Mouse (Mus musculus) neural tube, embryonic 10.5 days (tissue): ENCODE data around the gene Sde2.

Experiments used
- DNase-seq: peaks from one replicate; pipeline ENCODE4 v3.0.0-alpha.2; 2017; ENCODE audit warnings: low spot score; ENCODE audit errors: extremely low spot score

Gene Sde2

DNA sequence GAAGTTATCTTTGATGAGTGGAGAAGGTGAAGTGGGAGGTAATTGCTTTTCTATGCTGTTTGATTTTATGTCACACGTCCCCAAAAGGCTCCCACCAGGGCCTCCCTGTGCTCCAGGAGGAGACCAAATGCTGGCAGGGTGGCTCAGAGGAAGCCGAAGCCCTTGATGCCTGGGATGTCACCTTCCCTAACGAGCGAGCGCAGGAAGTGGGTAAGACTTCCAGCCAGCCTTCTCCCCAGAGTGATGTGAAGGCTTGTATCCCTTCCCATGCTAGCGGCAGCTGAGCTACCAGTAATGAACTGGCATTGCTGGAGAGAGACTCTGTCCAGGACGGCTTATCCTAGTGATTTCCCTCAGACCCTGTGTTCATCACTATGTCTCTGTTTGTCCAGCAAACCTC lies 32.8 kb downstream of the Sde2 start:
- no peak for DNase-seq

- no peak for DNase-seq
Observed at GRCm38 (mm10) chr1:180884484-180884883, 33.6 kb downstream of the Sde2 start.

DNA sequence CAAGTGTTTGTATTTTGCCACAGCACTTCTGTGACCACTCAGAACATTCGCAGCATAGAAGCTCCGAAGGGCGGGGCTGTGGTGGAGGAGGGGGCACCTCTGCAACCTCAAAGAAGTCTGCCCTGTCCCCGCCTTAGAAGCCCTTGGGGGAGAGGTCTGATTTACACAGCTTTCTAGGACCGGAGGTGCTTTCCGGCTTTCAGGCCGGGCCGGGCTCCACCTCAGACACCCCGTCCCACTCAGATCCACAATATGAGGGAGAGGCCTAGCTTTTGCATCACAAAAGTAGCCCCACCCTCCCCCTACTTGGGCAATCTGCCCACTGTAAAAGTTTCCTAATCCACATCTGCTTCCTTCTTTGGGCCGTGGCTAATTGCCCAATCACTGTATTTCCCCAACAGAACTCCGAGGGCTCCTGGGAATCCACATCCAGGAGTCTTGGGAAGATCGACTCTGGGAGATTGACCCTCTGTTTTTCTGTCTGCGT lies 37.7 kb downstream of the Sde2 start:
- no peak for DNase-seq

DNA sequence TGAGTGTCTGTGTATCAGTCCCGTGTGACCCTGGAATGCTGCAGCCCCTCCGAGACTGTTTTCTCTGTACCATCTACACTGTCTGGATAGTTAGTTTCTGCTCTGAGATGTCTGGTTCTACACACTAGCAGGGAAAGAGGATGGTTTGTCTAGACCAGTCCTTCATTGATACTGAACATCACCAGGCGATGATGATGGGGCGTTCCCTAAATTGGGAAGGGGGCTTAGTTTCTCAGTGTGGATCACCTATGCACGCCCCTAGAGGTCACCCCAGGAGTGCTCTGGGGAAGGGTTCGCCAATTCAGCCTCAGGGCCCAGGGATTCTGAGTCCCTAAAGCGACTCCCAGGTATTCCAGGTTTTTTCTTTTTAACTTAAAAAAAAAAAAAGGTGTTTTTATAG lies 38.2 kb downstream of the Sde2 start:
- no peak for DNase-seq

DNA sequence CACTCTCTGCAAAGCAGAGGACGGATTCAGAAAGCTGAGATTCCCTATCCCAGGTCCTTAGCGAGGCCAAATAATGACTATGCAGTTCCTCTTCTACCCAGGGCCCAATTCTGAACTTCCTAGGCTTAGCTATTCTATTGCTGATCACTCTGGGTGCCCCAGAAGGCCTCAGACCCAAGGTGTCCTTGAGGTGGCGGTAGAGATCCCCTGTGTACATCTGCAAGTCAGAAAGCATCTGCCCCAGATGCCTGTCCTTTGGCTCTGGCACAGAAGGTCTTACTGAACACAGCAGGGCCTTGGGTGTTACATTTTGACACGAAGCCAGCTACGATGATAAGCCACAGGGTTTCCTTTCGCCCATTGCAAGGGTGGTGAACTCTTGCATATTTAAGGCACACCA lies 38.9 kb downstream of the Sde2 start:
- DNase-seq = no peak

- DNase-seq = no peak
Observed at GRCm38 (mm10) chr1:180892808-180893207, 41.9 kb downstream of the Sde2 start, which contains the start of gene Lefty2. TSS of gene Lefty2 (plus strand) at chr1:180893108.

GRCm38 (mm10) chr1:180894088-180894987 lies 43.4 kb downstream of the Sde2 start:
- DNase-seq = peak; percentile 27

GRCm38 (mm10) chr1:180901107-180901506 lies 50.2 kb downstream of the Sde2 start:
- DNase-seq = no peak

DNA sequence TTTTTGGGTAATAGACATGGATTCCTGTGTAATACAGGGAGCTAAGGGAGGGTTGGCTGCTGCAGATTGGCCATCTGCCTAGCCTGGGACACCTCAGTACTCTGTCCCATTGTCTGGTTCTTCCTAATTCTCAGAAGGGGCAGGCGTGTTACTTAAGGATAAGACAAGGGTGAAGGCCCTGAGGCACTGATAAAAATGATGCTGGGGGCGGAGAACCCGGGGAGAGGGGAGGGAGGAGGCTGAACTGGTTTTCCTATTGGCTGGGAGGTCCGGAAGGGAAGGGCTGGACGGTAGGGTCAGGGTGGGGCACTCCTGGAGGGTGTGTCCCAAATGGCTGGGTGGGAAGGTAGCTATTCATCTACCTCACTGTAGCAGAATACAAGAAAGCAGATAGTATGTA lies 52.0 kb downstream of the Sde2 start:
- no peak for DNase-seq

DNA sequence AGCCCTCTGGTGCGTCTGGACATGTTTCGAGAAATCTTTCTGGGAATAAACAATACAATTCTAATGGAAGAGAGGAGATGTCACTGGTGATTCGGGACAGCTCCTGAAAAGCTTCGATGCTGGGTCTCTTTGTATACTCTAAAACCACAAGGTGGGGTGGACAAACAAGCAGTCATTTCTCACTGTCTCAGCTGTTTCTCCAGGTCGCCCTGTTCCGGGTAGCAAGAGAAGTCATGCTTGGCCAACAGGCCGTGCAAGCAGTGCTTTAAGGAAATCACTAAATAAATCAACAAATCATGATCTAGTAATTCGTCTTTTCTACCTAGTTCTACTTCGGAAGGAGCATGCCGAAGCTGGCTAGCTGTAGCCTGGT lies 52.7 kb downstream of the Sde2 start:
- DNase-seq = no peak

GRCm38 (mm10) chr1:180904039-180904814 lies 53.3 kb downstream of the Sde2 start, which contains the start of gene Pycr2:
TSS of gene Pycr2 (plus strand) at chr1:180904293.
- peak; percentile 94 for DNase-seq

DNA sequence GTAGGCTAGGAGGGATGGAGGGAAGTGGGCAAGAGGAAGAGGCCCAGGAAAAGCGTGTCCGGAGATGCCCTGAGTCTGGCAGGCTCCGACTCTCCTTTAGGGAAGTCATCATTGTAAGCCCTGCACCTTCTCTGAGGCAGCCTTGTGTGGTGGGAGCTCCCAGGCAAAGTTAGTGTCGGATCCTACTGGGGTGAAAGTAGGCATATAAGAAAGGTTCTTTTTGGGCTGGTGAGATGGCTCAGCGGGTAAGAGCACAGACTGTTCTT lies 53.8 kb downstream of the Sde2 start:
- DNase-seq = no peak

DNA sequence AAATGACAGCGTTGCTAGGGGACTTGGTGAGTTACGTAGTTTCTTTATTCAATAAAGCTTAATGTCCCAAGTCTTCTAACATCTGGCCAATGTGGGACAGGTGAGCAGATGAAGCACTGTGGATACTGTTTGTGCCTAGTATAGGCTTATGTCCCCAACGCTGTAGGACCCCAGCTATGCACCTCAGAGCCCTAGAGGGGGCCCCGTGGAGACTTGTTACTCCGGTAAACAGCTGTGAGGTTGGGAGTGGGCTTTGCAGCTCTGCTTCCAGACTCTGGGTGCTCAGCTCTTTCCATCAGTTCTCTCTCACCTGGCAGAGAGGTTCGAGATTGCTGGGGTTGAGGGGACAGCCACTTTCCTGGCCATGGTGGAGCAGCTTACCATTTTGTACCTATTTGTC lies 54.4 kb downstream of the Sde2 start:
- DNase-seq = no peak

GRCm38 (mm10) chr1:180905876-180906275 lies 54.9 kb downstream of the Sde2 start:
- DNase-seq = no peak

DNA sequence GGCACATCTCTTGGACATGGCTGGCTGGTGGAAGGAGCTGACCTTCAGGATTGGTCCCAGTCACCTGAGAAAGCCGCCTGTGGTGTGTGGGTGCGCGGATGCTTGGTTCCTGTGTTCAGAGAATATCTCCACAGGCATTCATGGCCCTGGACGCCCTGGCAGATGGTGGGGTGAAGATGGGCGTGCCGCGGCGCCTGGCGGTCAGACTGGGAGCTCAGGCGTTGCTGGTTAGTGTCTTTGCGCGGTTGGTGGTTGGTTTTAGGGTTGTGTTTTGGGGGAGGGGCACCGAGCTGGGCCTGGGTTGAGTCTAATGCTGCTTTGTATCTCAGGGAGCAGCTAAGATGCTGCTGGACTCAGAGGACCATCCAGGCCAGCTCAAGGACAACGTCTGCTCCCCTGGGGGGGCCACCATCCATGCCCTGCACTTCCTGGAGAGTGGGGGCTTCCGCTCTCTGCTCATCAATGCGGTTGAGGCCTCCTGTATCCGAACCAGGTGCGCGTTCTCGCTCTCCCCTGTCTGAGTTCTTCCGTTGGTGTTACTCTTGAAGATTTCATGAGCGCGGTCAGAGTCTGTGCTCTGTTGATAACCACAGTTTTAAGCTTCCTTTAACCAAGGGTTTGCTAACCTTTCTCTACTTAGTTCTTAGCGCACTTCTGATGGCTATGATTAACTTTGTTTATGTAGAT lies 55.7 kb downstream of the Sde2 start:
- no peak for DNase-seq

- DNase-seq = no peak
Observed at GRCm38 (mm10) chr1:180911138-180911537, 60.2 kb downstream of the Sde2 start.

- DNase-seq = no peak
Observed at GRCm38 (mm10) chr1:180911653-180912287, 60.8 kb downstream of the Sde2 start.

DNA sequence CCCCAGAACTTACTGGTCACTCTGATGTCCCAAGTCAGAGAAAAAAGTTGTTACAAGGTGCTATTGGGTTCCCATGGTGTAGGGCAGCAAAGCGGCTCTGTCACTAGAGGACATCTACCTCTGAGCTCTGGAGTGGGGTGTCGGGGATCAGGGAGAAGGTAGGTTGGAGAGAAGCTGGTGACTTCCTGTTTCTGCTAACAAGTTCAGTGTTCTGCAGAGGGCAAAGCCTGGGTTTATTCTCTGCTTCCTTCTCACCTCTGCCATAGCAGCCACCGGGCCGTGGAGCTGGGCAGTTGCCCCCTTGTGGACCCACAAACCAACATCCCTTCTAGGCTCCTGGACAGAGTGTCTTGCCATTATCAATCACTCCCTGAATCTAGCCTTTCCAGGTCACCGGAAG lies 61.9 kb downstream of the Sde2 start:
- no peak for DNase-seq

GRCm38 (mm10) chr1:180913797-180914196 lies 62.9 kb downstream of the Sde2 start:
- DNase-seq = no peak

GRCm38 (mm10) chr1:180916425-180916824 lies 65.5 kb downstream of the Sde2 start:
- no peak for DNase-seq

GRCm38 (mm10) chr1:180917053-180917452 lies 66.1 kb downstream of the Sde2 start:
- no peak for DNase-seq
